Mouse (Mus musculus) layer of hippocampus, postnatal 36 days (tissue): ENCODE measurements around the gene Acss2. TPM values are rescaled to one million over a fixed set of nuclear protein-coding genes. Genes with fewer than 3 reads are reported as not detected.

Experiments used
- DNase-seq, 2 experiments: peaks; one replicate each; pipeline ENCODE4 v3.0.0; 2022
- microRNA-seq, 2 experiments: library from miRNA; unstranded; fragments of <30 nt; microRNA quantifications; one replicate each; pipeline ENCODE4 v1.2.0; 2021
- total RNA-seq, 2 experiments: library from RNA; stranded (reverse); gene quantifications; 2 replicates each; pipeline ENCODE4 v1.2.3; 2021

The Acss2 gene
- total RNA-seq, 2 experiments from 2014 or later = 64.8 to 67.6 TPM

- DNase-seq = peak; percentile 55 to 63
These were observed 111.5 kb downstream of the Acss2 start for GRCm38 (mm10) chr2:155629231-155629661.

DNA sequence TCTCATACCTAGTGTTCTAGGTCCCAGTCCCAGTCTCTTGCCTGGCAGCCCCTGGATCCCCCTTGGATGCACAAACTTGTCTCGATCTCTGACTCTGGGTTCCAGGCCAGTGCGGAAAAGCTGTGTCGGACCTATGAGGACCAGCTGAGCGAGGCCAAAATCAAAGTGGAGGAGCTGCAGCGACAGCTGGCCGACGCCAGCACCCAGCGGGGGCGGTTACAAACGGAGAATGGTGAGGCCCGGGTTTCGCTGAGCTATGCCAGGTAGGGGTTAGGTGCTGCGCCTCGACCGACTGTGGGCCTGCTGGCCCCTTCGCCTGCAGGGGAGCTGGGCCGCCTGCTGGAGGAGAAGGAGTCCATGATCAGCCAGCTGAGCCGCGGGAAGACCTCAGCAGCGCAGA is 112.4 kb downstream of the Acss2 start:
- no peak for DNase-seq

GRCm38 (mm10) chr2:155630590-155631416 is 113.1 kb downstream of the Acss2 start:
- no peak for DNase-seq

DNA sequence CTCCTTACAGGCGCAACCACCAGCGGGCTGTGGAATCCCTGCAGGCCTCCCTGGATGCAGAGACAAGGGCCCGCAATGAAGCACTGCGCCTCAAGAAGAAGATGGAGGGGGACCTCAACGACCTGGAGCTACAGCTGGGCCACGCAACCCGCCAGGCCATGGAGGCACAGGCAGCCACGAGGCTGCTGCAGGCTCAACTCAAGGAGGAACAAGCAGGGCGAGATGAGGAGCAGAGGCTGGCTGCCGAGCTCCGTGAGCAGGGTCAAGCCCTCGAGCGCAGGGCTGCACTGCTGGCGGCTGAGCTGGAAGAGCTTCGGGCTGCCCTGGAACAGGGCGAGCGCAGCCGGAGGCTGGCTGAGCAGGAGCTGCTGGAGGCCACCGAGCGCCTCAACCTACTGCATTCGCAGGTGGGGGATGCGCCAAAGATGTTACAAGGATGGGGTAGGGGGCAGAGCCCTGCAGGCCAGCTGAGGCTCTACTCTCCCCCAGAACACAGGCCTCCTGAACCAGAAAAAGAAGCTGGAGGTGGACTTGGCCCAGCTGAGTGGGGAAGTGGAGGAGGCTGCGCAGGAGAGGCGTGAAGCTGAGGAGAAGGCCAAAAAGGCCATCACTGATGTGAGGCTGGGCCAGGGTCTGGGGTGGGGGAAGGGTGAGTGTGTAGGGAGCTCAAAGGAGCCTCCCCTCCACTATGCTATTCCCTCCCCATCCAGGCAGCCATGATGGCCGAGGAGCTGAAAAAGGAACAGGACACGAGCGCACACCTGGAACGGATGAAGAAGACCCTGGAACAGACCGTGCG is 114.6 kb downstream of the Acss2 start:
- no peak for DNase-seq

- DNase-seq = no peak
These were observed 115.4 kb downstream of the Acss2 start for GRCm38 (mm10) chr2:155633121-155633520.

DNA sequence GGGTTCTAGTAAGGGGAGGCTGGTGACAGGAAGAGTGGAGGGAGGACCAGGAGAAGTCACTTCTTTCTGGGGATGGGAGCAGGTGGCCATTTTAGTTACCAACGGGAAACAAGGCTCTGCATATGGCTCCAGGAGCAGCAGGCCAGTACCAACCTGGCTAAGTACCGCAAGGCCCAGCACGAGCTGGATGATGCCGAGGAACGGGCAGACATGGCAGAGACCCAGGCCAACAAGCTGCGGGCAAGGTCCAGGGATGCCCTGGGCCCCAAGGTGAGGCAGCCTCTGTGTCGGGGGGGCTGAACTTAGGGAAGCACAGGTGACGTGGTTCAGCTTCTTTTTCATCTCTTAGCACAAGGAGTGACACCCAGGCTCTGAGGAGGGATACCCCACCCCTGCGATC is 116.0 kb downstream of the Acss2 start:
- DNase-seq = no peak

DNA sequence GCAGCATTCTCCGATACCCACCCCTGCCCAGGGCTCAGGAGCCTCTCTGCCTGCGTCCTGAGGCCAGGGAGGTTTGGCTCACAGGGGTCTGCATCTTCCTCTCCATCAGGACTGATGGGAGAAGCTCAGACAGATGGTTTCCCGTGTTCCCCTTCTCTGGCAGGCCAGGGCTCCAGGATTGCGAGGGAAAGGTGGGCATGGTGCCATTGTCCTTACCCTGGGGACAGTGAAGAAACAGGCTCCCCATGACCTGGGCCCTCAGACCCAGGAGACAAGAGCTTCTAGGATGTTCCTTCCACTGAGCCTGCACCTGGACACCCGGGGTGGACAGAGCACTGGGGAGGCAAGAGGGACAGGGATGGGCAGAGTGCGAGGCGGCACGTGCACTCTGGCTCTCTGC is 116.8 kb downstream of the Acss2 start:
- DNase-seq = no peak

Small RNAs within 50 kb of the gene (microRNA-seq; reads per million reads assigned to microRNA genes)
- 5.9 to 8.7 reads per million in 2 experiments for gene Mir499

Other genes starting within 250 kb of the Acss2 start
- 100 to 1,000 TPM; 229 to 254 TPM for gene Map1lc3a, start 241.7 kb upstream of the Acss2 start, total RNA-seq
- 10 to 100 TPM; 26.7 to 29.0 TPM for gene Pigu, start 160.5 kb upstream of the Acss2 start, total RNA-seq
- gene Trp53inp2, start 136.9 kb upstream of the Acss2 start, total RNA-seq = 100 to 1,000 TPM; 134 to 140 TPM
- gene Ncoa6, start 44.1 kb upstream of the Acss2 start, total RNA-seq = 10 to 100 TPM; 59.2 to 75.4 TPM
- gene Ggt7, start 289 bp downstream of the Acss2 start, total RNA-seq = 100 to 1,000 TPM; 108 to 111 TPM
- gene Gss, start 74.9 kb downstream of the Acss2 start, total RNA-seq = 10 to 100 TPM; 24.7 to 26.9 TPM
- 1 to 10 TPM; 3.3 to 5.3 TPM for gene Myh7b, start 93.3 kb downstream of the Acss2 start, total RNA-seq
- 100 to 1,000 TPM; 154 to 160 TPM for gene Trpc4ap, start 174.4 kb downstream of the Acss2 start, total RNA-seq
- 10 to 100 TPM; 21.7 to 25.0 TPM for gene Edem2, start 211.5 kb downstream of the Acss2 start, total RNA-seq
- gene Gm17581, start 217.9 kb downstream of the Acss2 start, total RNA-seq = not detected
- 1 to 10 TPM in 1 of 2 experiments, under 1 TPM in 1; 0.63 to 1.3 TPM for gene Procr, start 233.2 kb downstream of the Acss2 start, total RNA-seq